Mouse (Mus musculus) Patski (cell line): Measurements from ENCODE around the gene Cfap97d2. TPM values are rescaled to one million over a fixed set of nuclear protein-coding genes. Genes with fewer than 3 reads are reported as not detected.

Experiments
- ATAC-seq: fragments of 100-300 bp; one replicate; pipeline ENCODE4 v1.8.0; 2021
- CTCF ChIA-PET: fragments of 350-600 bp; sonication (Branson Sonifier 250); formaldehyde crosslinking; loops from one replicate; lab custom pipeline; 2022; ENCODE audit warnings: inconsistent platforms; lab: Charles Lee
- POLR2A ChIA-PET: fragments of 350-600 bp; sonication (Branson Sonifier 250); formaldehyde crosslinking; loops from one replicate; lab custom pipeline; 2022; ENCODE audit warnings: antibody characterized with exemption, inconsistent platforms; lab: Charles Lee
- DNase-seq: peaks from one replicate; pipeline ENCODE4 v3.0.0-alpha.2; 2011; ENCODE audit warnings: low read depth, low spot score
- H3K27me3 ChIP-seq: fragments of 371-371 bp; one replicate; pipeline ENCODE4 v1.5.1; 2021
- CTCF ChIP-seq: fragments of 100-300 bp; IDR thresholded peaks from one replicate; pipeline ENCODE4 v1.5.1; 2021
- in situ Hi-C: fragments of 300-500 bp; cut with MboI; formaldehyde crosslinking; loops from 3 replicates; pipeline ENCODE4 v1.11.1; 2018; ENCODE audit warnings: low pct_unique_long_range_greater_than_20kb, mixed read lengths
- polyA plus RNA-seq: library from polyadenylated mRNA; unstranded; gene quantifications from one replicate; pipeline ENCODE4 v1.2.3, GENCODE M21; 2021

Gene Cfap97d2
- polyA plus RNA-seq, 1 experiment from 2014 or later: not detected

GRCm38 (mm10) chr8:13780536-13780935 is 74.8 kb downstream of the Cfap97d2 start:
- no peak for TF ChIP-seq CTCF
- in situ Hi-C loops: loop anchor here (25.0 kb wide), 1 partner anchor 107 kb away; the partner anchor contains the start of gene Coprs
- H3K27me3 ChIP-seq: no peaks in the 10 kb centered on the region
- DNase-seq (no peak), ATAC-seq (no peak)
- ChIA-PET CTCF (interaction anchor here (1.2 kb wide), 1 partner anchor 23 kb away, joined by 4 read pairs; the partner anchor contains the start of gene Cdc16), POLR2A (no interaction called here)

- POLR2A ChIA-PET: interaction anchor here (1.2 kb wide), 1 partner anchor 15 kb away, joined by 3 read pairs; no protein-coding TSS in a partner anchor
- ATAC-seq (peak; percentile 88), DNase-seq (peak; percentile 50)
- in situ Hi-C loops: loop anchor here (25.0 kb wide), 1 partner anchor 102 kb away; the partner anchor contains the start of gene Coprs
- CTCF ChIA-PET: interaction anchor here (1.0 to 1.8 kb wide), 11 partner anchors 11 to 372 kb away, joined by 3 to 6 read pairs (median 3); partner anchors contain the start of gene Coprs
- peak; percentile 91 for TF ChIP-seq CTCF
- no peaks in the 10 kb centered on the region for H3K27me3 ChIP-seq
Observed at GRCm38 (mm10) chr8:13785250-13785763, 79.6 kb downstream of the Cfap97d2 start, which contains the start of gene Upf3a. Gene Upf3a (plus strand): TSS chr8:13785615.

GRCm38 (mm10) chr8:13785764-13786299 is 80.1 kb downstream of the Cfap97d2 start:
- in situ Hi-C loops: loop anchor here (25.0 kb wide), 1 partner anchor 101 kb away; the partner anchor contains the start of gene Coprs
- TF ChIP-seq CTCF: peak; percentile 99
- ChIA-PET CTCF (interaction anchor here (1.0 to 1.7 kb wide), 9 partner anchors 11 to 372 kb away, joined by 3 to 6 read pairs (median 3); partner anchors contain the start of gene Coprs), POLR2A (interaction anchor here (1.2 kb wide), 1 partner anchor 14 kb away, joined by 3 read pairs; no protein-coding TSS in a partner anchor)
- DNase-seq (peak; percentile 81), ATAC-seq (peak; percentile 86)
- H3K27me3 ChIP-seq: no peaks in the 10 kb centered on the region

GRCm38 (mm10) chr8:13789606-13790005 is 83.9 kb downstream of the Cfap97d2 start:
- no peak for TF ChIP-seq CTCF
- no peaks in the 10 kb centered on the region for H3K27me3 ChIP-seq
- DNase-seq (no peak), ATAC-seq (no peak)
- ChIA-PET POLR2A (no interaction called here), CTCF (no interaction called here)
- in situ Hi-C loops: loop anchor here (25.0 kb wide), 1 partner anchor 98 kb away; the partner anchor contains the start of gene Coprs

Other genes with a start within 250 kb of the Cfap97d2 start
- gene Gas6, start 211.4 kb upstream of the Cfap97d2 start, polyA plus RNA-seq: 101 TPM
- gene 1700029H14Rik, start 143.4 kb upstream of the Cfap97d2 start, polyA plus RNA-seq: not detected
- 28.1 TPM for gene Rasa3, start 28.3 kb upstream of the Cfap97d2 start, polyA plus RNA-seq
- 88.2 TPM for gene Cdc16, start 51.8 kb downstream of the Cfap97d2 start, polyA plus RNA-seq
- 36.4 TPM for gene Upf3a, start 79.7 kb downstream of the Cfap97d2 start, polyA plus RNA-seq
- not detected for gene AF366264, start 132.5 kb downstream of the Cfap97d2 start, polyA plus RNA-seq
- gene Champ1, start 163.8 kb downstream of the Cfap97d2 start, polyA plus RNA-seq: 28.7 TPM
- 51.6 TPM for gene Coprs, start 184.4 kb downstream of the Cfap97d2 start, polyA plus RNA-seq